Mouse (Mus musculus): Measurements from ENCODE around the gene Bcl2l1.

DNA sequence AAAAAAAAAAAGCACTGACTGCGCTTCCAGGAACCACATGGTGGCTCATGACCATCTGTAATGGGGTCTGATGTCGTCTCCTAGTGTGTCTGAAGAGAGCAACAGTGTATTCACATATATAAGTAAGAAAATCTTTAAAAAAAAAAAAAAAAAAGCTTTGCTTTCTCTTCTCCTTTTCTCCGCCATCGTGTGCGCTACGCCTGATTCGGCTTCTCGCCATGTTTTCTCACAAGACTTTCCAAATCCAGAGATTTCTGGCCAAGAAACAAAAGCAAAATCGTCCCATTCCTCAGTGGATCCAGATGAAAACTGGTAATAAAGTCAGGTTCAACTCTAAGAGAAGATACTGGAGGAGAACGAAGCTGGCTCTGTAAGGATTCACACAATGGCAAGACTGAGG lies 29.2 kb downstream of the Bcl2l1 start:
- TF ChIP-seq CTCF (IDR thresholded peaks at IDR 0.05; ENCODE audit: borderline replicate concordance, insufficient read depth, low read length) (no peak), POLR2A (IDR thresholded peaks at IDR 0.05; ENCODE audit: low read depth, low read length) (no peak)

Measured in embryonic fibroblast, embryonic 13.5 days (primary cell).